Mouse (Mus musculus) ES-Bruce4 (cell line): ENCODE data around the gene Hoxc12. TPM values are rescaled to one million over a fixed set of nuclear protein-coding genes. Genes with fewer than 3 reads are reported as not detected.
A peak's percentile ranks its signal among the peaks of the same experiment; 100 is the strongest.

ENCODE experiments used
- H3K27ac ChIP-seq: 2 replicates; pipeline ENCODE4 v1.5.1; 2012; ENCODE audit warnings: low read length, inconsistent platforms; ENCODE audit not compliant: insufficient read depth
- H3K27me3 ChIP-seq: 2 replicates; pipeline ENCODE4 v1.6.1; 2012; ENCODE audit warnings: mild to moderate bottlenecking, low read length, inconsistent platforms; ENCODE audit not compliant: control insufficient read depth, poor library complexity, insufficient read depth, severe bottlenecking
- H3K36me3 ChIP-seq: 2 replicates; pipeline ENCODE4 v1.6.1; 2012; ENCODE audit warnings: inconsistent platforms, mild to moderate bottlenecking, low read length, moderate library complexity; ENCODE audit not compliant: control insufficient read depth, poor library complexity, insufficient read depth, severe bottlenecking
- H3K4me1 ChIP-seq: one replicate; pipeline ENCODE4 v1.8.1; 2011; ENCODE audit warnings: low read length; ENCODE audit not compliant: control insufficient read depth, insufficient read depth
- H3K4me3 ChIP-seq: 2 replicates; pipeline ENCODE4 v1.5.1; 2011; ENCODE audit warnings: low read depth, mild to moderate bottlenecking, low read length
- H3K9ac ChIP-seq: 2 replicates; pipeline ENCODE4 v1.6.1; 2012; ENCODE audit warnings: low read depth, mild to moderate bottlenecking, inconsistent platforms; ENCODE audit not compliant: poor library complexity, severe bottlenecking
- H3K9me3 ChIP-seq: replicated peaks from 2 replicates; pipeline ENCODE4 v1.6.1; 2012; ENCODE audit warnings: mild to moderate bottlenecking, low read length, inconsistent platforms; ENCODE audit not compliant: control insufficient read depth, poor library complexity, insufficient read depth, severe bottlenecking
- CTCF ChIP-seq: IDR thresholded peaks from one replicate; pipeline ENCODE4 v1.8.1; 2011; ENCODE audit warnings: low read depth, low read length
- EP300 ChIP-seq: IDR thresholded peaks from 2 replicates; pipeline ENCODE4 v1.6.1; 2011; ENCODE audit warnings: low read depth, low read length; ENCODE audit not compliant: insufficient read depth
- POLR2A ChIP-seq: IDR thresholded peaks from one replicate; pipeline ENCODE4 v1.8.1; 2011; ENCODE audit warnings: low read length; ENCODE audit not compliant: insufficient read depth
- polyA plus RNA-seq: library from polyadenylated mRNA; stranded (reverse); fragments of >200 nt; gene quantifications from 2 replicates; pipeline ENCODE4 v1.2.4, GENCODE M21; 2011; ENCODE audit warnings: low read depth; ENCODE audit not compliant: missing spikeins, insufficient read depth, insufficient read length

Hoxc12 gene
- polyA plus RNA-seq, 1 experiment: not detected

DNA sequence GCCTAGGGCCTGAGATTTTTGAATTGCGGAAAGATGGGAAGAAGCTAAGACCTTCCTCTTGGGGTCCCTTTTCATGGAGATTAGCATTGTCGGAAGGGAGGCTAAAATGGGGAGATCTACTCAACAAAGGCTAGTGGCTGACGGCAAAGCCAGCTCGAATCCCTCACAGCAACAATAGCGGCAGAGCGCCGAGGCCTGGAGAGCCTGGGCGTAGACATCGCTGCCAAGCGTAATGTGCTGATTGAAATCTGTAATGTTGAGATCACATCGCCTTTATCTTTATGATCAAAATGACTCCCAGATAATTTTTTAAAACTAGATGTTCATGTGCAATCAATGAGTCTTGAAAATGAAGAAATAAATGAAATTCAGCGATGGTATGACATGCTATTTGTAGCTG lies 2.1 kb upstream of the Hoxc12 start:
- TF ChIP-seq EP300 (no peak), CTCF (no peak), POLR2A (no peak)
- peaks cover 3% of the 10 kb centered on the region for H3K4me1 ChIP-seq
- no peak overlapping the region for H3K4me3 ChIP-seq
- no peaks in the 10 kb centered on the region for H3K9me3 ChIP-seq
- H3K36me3 ChIP-seq: no peaks in the 10 kb centered on the region
- no peak overlapping the region for H3K27ac ChIP-seq
- H3K9ac ChIP-seq: no peak overlapping the region
- peaks cover 48% of the 10 kb centered on the region for H3K27me3 ChIP-seq

- TF ChIP-seq POLR2A (no peak), EP300 (no peak), CTCF (no peak)
- H3K9me3 ChIP-seq: no peaks in the 10 kb centered on the region
- H3K27me3 ChIP-seq: peaks cover 45% of the 10 kb centered on the region
- no peak overlapping the region for H3K27ac ChIP-seq
- H3K4me1 ChIP-seq: peaks cover 4% of the 10 kb centered on the region
- no peaks in the 10 kb centered on the region for H3K36me3 ChIP-seq
- no peak overlapping the region for H3K4me3 ChIP-seq
- no peak overlapping the region for H3K9ac ChIP-seq
Observed at GRCm38 (mm10) chr15:102934897-102935296, 1.7 kb upstream of the Hoxc12 start.

- no peak overlapping the region for H3K27ac ChIP-seq
- TF ChIP-seq EP300 (no peak), CTCF (no peak), POLR2A (no peak)
- peaks cover 4% of the 10 kb centered on the region for H3K4me1 ChIP-seq
- peak overlapping the region; percentile 47 for H3K4me3 ChIP-seq
- H3K9ac ChIP-seq: no peak overlapping the region
- peaks cover 56% of the 10 kb centered on the region for H3K27me3 ChIP-seq
- H3K36me3 ChIP-seq: no peaks in the 10 kb centered on the region
- no peaks in the 10 kb centered on the region for H3K9me3 ChIP-seq
Observed at GRCm38 (mm10) chr15:102937036-102937666, 594 bp downstream of the Hoxc12 start.

DNA sequence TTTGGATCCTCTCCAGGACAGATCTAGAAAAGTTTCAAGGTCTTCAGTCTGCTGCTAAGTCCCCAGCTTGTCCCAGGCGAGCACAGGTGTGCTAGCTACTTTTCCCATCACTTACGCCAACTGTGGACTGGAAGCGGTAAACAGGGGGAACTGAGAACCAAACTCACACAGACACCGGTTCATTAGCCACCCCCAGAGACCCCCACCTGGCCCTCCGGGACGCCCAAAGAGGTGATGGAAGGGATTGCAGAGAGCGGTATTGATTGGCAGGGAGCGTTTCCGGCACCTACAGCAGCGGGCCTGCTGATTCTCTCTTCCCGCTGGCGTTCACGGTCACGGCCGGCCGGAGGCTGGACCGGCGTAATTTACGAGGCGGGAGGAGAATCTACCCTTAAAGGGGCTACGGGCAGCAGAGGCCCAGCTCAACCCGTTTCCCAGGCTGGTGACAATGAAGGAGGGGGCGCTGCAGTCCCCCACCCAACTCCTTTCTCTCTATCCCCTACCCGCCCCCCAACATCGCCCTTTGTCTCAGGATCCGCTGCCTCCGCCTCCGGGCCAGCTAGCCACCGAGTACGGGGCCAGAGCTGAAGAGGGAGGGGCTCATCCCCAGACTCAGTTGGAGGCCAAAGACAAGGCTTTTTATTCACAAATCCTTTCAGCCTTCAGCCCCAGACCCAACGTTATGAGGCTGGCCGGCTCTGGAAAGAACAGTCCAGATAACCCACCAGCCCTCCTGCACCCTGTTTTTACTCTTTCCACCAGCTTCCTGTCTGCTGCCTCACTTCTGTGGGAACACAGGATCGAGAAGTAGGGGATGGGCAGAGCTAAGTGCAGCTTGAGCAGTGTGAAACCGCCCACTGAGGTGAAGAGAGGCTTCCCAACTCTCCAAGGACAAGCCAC lies 2.9 kb downstream of the Hoxc12 start:
- Histone ChIP-seq H3K27ac (no peak overlapping the region), H3K36me3 (no peaks in the 10 kb centered on the region), H3K9me3 (no peaks in the 10 kb centered on the region), H3K27me3 (peaks cover 45% of the 10 kb centered on the region), H3K9ac (no peak overlapping the region), H3K4me1 (peaks cover 2% of the 10 kb centered on the region), H3K4me3 (no peak overlapping the region)
- TF ChIP-seq EP300 (no peak), CTCF (no peak), POLR2A (no peak)

GRCm38 (mm10) chr15:102942739-102943467 lies 6.3 kb downstream of the Hoxc12 start:
- TF ChIP-seq CTCF (peak; percentile 52), POLR2A (no peak)
- H3K4me1 ChIP-seq: peaks cover 2% of the 10 kb centered on the region
- H3K9ac ChIP-seq: peak overlapping the region; percentile 13; the same call in 1 of the 2 replicates
- peaks cover 25% of the 10 kb centered on the region for H3K27me3 ChIP-seq
- no peaks in the 10 kb centered on the region for H3K9me3 ChIP-seq
- H3K36me3 ChIP-seq: no peaks in the 10 kb centered on the region
- no peak overlapping the region for H3K27ac ChIP-seq
- H3K4me3 ChIP-seq: peak overlapping the region; percentile 20

- no peak overlapping the region for H3K9ac ChIP-seq
- H3K36me3 ChIP-seq: no peaks in the 10 kb centered on the region
- H3K27me3 ChIP-seq: peaks cover 25% of the 10 kb centered on the region
- H3K4me3 ChIP-seq: no peak overlapping the region
- no peak overlapping the region for H3K27ac ChIP-seq
- peaks cover 2% of the 10 kb centered on the region for H3K4me1 ChIP-seq
- no peak for TF ChIP-seq EP300
- no peak for TF ChIP-seq CTCF
- TF ChIP-seq POLR2A: no peak
- no peaks in the 10 kb centered on the region for H3K9me3 ChIP-seq
Observed at GRCm38 (mm10) chr15:102943468-102943813, 6.9 kb downstream of the Hoxc12 start.
